Mouse (Mus musculus) midbrain, embryonic 11.5 days (tissue): Measurements from ENCODE around the gene Entpd6. TPM values are rescaled to one million over a fixed set of nuclear protein-coding genes. Genes with fewer than 3 reads are reported as not detected.

Experiments
- polyA plus RNA-seq: library from polyadenylated mRNA; unstranded; fragments of >200 nt; fragmentation: Nextera tagmentation; extraction: Ambion mirVana; gene quantifications from 2 replicates; pipeline ENCODE4 v1.2.1, GENCODE M21; 2014

Gene Entpd6
- polyA plus RNA-seq, 1 experiment from 2014 or later = 26.7 TPM

Other genes with a start within 250 kb of the Entpd6 start
- 0.23 and 0.33 TPM in 2 replicates for gene Cst7, start 178.6 kb upstream of the Entpd6 start, polyA plus RNA-seq
- 36.9 and 37.7 TPM in 2 replicates for gene Apmap, start 140.5 kb upstream of the Entpd6 start, polyA plus RNA-seq
- gene Acss1, start 80.5 kb upstream of the Entpd6 start, polyA plus RNA-seq = 20.5 and 21.5 TPM in 2 replicates
- gene Vsx1, start 59.7 kb upstream of the Entpd6 start, polyA plus RNA-seq = 0.31 and 0.33 TPM in 2 replicates
- gene Pygb, start 37.7 kb downstream of the Entpd6 start, polyA plus RNA-seq = 34.1 and 39.1 TPM in 2 replicates
- gene Abhd12, start 155.7 kb downstream of the Entpd6 start, polyA plus RNA-seq = 54.4 and 55.1 TPM in 2 replicates
- 73.8 and 82.1 TPM in 2 replicates for gene Gins1, start 156.4 kb downstream of the Entpd6 start, polyA plus RNA-seq